ENCODE assay signal across 14 mouse cellular contexts in the genomic region with DNA sequence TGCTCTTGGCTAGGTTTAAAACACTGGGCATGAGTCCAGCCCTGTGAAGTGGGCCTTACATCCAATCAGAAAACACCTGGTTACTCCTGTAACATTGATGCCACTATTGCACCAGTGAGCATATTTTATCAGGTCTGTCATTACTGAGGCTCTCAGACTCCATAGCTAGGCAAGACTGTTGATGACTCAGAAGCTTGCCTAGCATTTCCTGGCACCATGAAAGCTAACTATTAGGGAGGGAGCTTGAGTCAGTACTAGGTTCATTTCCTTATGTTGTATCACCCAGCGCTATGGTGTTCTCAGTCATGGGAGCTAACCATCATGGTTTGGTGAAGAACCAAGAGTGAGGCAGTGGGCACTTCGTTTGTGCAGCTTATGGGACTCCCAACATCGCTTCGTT.
"Had no signal": no experiment of that assay in that cellular context is flagged by ENCODE, and none has a peak within 500 bp of the region (broad histone marks: within the 10 kb centered on the region; RNA-seq: fewer than 3 reads in every experiment).

No protein-coding gene starts in this region.

- H3K9me3 ChIP-seq: liver, embryonic 13.5 days had no signal

- H3K27ac ChIP-seq: left cerebral cortex, adult 2 months; liver, embryonic 13.5 days had no signal

- H3K27me3 ChIP-seq: liver, embryonic 13.5 days had no signal

- H3K4me3 ChIP-seq: left cerebral cortex, adult 2 months; liver, embryonic 13.5 days had no signal

- DNase-seq: kidney, adult 9 months; kidney, postnatal 14 days; kidney, postnatal 4 days; layer of hippocampus, postnatal 36 days; liver, embryonic 13.5 days; lung, adult 2 months; lung, postnatal 14 days; lung, postnatal 4 days; midbrain, embryonic 14.5 days; retina, postnatal 1 day; right cerebral cortex, postnatal 25 days; thymus, postnatal 25 days had no signal

- H3K9ac ChIP-seq: liver, embryonic 13.5 days had no signal

- H3K4me2 ChIP-seq: liver, embryonic 13.5 days; midbrain, embryonic 11.5 days had no signal
